Comparison of ENCODE assay signal across 17 mouse cellular contexts in genomic region chr8:94398587-94398986, GRCm38 (mm10). TPM values are rescaled to one million over a fixed set of nuclear protein-coding genes. Genes with fewer than 3 reads are reported as not detected.
DNase-seq lines count a peak whose midpoint lies in the region; ATAC-seq lines count a peak whose summit lies in the region.
"Had no signal": no experiment of that assay in that cellular context is flagged by ENCODE, and none has a peak within 500 bp of the region (broad histone marks: within the 10 kb centered on the region; RNA-seq: fewer than 3 reads in every experiment).

No protein-coding gene starts in this region.

- no peaks in the 10 kb centered on the region for H3K27me3 ChIP-seq in splenic B cell, adult 2 months (ENCODE audit: control insufficient read depth, insufficient read depth, low read length, poor library complexity, severe bottlenecking)
- H3K27me3 ChIP-seq in midbrain, embryonic 14.5 days (ENCODE audit: control insufficient read depth, insufficient read depth, low read length): no peaks in the 10 kb centered on the region
- H3K27me3 ChIP-seq: heart, embryonic 15.5 days; liver, embryonic 12.5 days; lung, embryonic 15.5 days; neural tube, embryonic 15.5 days had no signal

- DNase-seq in heart, adult 11 months: peak; percentile 90
- no peak for DNase-seq in heart, postnatal 14 days
- peak; percentile 73 for DNase-seq in splenic B cell, adult 2 months (ENCODE audit: low read depth, low spot score)
- peak; percentile 56 for DNase-seq in thymus, postnatal 4 days
- DNase-seq in kidney, adult 11 months: no peak
- no peak for DNase-seq in left cerebral cortex, postnatal 36 days (ENCODE audit: low spot score in 2 of 2)
- DNase-seq in midbrain, embryonic 14.5 days: no peak
- DNase-seq: cerebellum, adult 9-11 months; forebrain, postnatal 0 days; gastrocnemius, adult 2 months; heart, adult 2 months had no signal

- intact Hi-C loops in heart, postnatal 14 days (cut with DNase I): no loop called here
- intact Hi-C loops in left cerebral cortex, postnatal 36 days (cut with DNase I): no loop called here

- no peaks in the 10 kb centered on the region for H3K9me3 ChIP-seq in midbrain, embryonic 14.5 days (ENCODE audit: control insufficient read depth, low read length)
- H3K9me3 ChIP-seq: heart, embryonic 15.5 days; liver, embryonic 12.5 days; lung, embryonic 15.5 days; megakaryocyte, embryonic 14.5 days; neural tube, embryonic 15.5 days had no signal

- H3K36me3 ChIP-seq in splenic B cell, adult 2 months (ENCODE audit: control insufficient read depth, insufficient read depth, low read length, poor library complexity, severe bottlenecking): peaks cover 19% of the 10 kb centered on the region
- H3K36me3 ChIP-seq in midbrain, embryonic 14.5 days (ENCODE audit: control insufficient read depth, insufficient read depth, low read length): peaks cover 44% of the 10 kb centered on the region

- WGBS in midbrain, embryonic 14.5 days: 86% methylated on average over 6 of the region's 6 CpGs

- H3K4me2 ChIP-seq in midbrain, embryonic 14.5 days (ENCODE audit: low read length): no peak overlapping the region
- H3K4me2 ChIP-seq: heart, embryonic 15.5 days; liver, embryonic 12.5 days; lung, embryonic 15.5 days; neural tube, embryonic 15.5 days had no signal

- no peak overlapping the region for H3K4me3 ChIP-seq in midbrain, embryonic 14.5 days (replicated peaks; ENCODE audit: low read depth, low read length)
- H3K4me3 ChIP-seq: gastrocnemius, adult 2 months; heart, adult 2 months; heart, embryonic 15.5 days; liver, embryonic 12.5 days; lung, embryonic 15.5 days; megakaryocyte, embryonic 14.5 days; neural tube, embryonic 15.5 days had no signal

- no peak overlapping the region for H3K27ac ChIP-seq in midbrain, embryonic 14.5 days (replicated peaks; ENCODE audit: low read depth, low read length)
- H3K27ac ChIP-seq: gastrocnemius, adult 2 months; heart, adult 2 months; heart, embryonic 15.5 days; liver, embryonic 12.5 days; lung, embryonic 15.5 days; neural tube, embryonic 15.5 days had no signal

- H3K9ac ChIP-seq in midbrain, embryonic 14.5 days (replicated peaks; ENCODE audit: low read length): no peak overlapping the region
- H3K9ac ChIP-seq: forebrain, postnatal 0 days; heart, embryonic 15.5 days; liver, embryonic 12.5 days; lung, embryonic 15.5 days; neural tube, embryonic 15.5 days had no signal

- no peaks in the 10 kb centered on the region for H3K4me1 ChIP-seq in midbrain, embryonic 14.5 days (ENCODE audit: control insufficient read depth, insufficient read depth, low read length)
- H3K4me1 ChIP-seq: liver, embryonic 12.5 days; lung, embryonic 15.5 days; neural tube, embryonic 15.5 days had no signal

- ATAC-seq in granulocyte monocyte progenitor cell, adult 5-6 weeks (replicated peaks; ENCODE audit: poor library complexity, severe bottlenecking): peak; percentile 61
- ATAC-seq in midbrain, embryonic 14.5 days (ENCODE audit: low FRiP score, low TSS enrichment): no peak
- ATAC-seq: forebrain, postnatal 0 days; liver, embryonic 12.5 days had no signal

RNA-seq across cellular contexts. Expression of gene Herpud1, which starts 12.3 kb away (rescaled TPM):
- 100 to 1,000 TPM; 168 to 178 TPM for total RNA-seq in heart, postnatal 14 days (2021)
- 81.6 and 83.0 TPM in 2 replicates for total RNA-seq in granulocyte monocyte progenitor cell, adult 5-6 weeks (2014; fragmentation: Nextera tagmentation)
- 80.3 and 95.4 TPM in 2 replicates for total RNA-seq in granulocyte monocyte progenitor cell, adult 5-6 weeks (2017)
- total RNA-seq in left cerebral cortex, postnatal 36 days (2021): 10 to 100 TPM; 65.9 to 66.1 TPM
- 60.9 and 72.2 TPM in 2 replicates for polyA plus RNA-seq in midbrain, embryonic 14.5 days (2014; fragmentation: Nextera tagmentation; extraction: Ambion mirVana)

RNA-seq across cellular contexts. Expression of gene Nlrc5, which starts 35.6 kb away (rescaled TPM):
- total RNA-seq in heart, postnatal 14 days (2021): 1 to 10 TPM in 1 of 2 experiments, under 1 TPM in 1; 0.22 to 1.4 TPM
- 35.8 and 43.0 TPM in 2 replicates for total RNA-seq in granulocyte monocyte progenitor cell, adult 5-6 weeks (2014; fragmentation: Nextera tagmentation)
- 19.3 and 19.4 TPM in 2 replicates for total RNA-seq in granulocyte monocyte progenitor cell, adult 5-6 weeks (2017)
- total RNA-seq in left cerebral cortex, postnatal 36 days (2021): under 1 TPM; 0.42 to 0.95 TPM
- polyA plus RNA-seq in midbrain, embryonic 14.5 days (2014; fragmentation: Nextera tagmentation; extraction: Ambion mirVana): 0.32 and 1.2 TPM in 2 replicates

Comparison
In these comparisons a context has a peak if more than half of its experiments do, and no peak if none do; other contexts are left out.
1. DNase-seq: peak in heart, adult 11 months (single experiment), splenic B cell, adult 2 months (single experiment) and thymus, postnatal 4 days (single experiment); none in heart, postnatal 14 days (0 of 2), kidney, adult 11 months (single experiment), left cerebral cortex, postnatal 36 days (0 of 2) and midbrain, embryonic 14.5 days (single experiment).
2. RNA of gene Nlrc5, which starts 35.6 kb away (total RNA-seq): 19.3 to 43.0 TPM in granulocyte monocyte progenitor cell, adult 5-6 weeks; 0.22 to 1.4 TPM in heart, postnatal 14 days and 0.42 to 0.95 TPM in left cerebral cortex, postnatal 36 days; every median in the first group is over 4 times any median in the second.